Mouse (Mus musculus) gastrocnemius, adult 8-10 months (tissue): ENCODE data around the gene Baiap2l1. TPM values are rescaled to one million over a fixed set of nuclear protein-coding genes. Genes with fewer than 3 reads are reported as not detected.

Source experiments
- DNase-seq, 2 experiments: peaks; one replicate each; pipeline ENCODE4 v3.0.0; 2022; ENCODE audit warnings: low spot score in 2 of 2
- total RNA-seq, 4 experiments: library from RNA; stranded (reverse); gene quantifications; 2 replicates each; pipeline ENCODE4 v1.2.4; 2022

Baiap2l1 gene
- total RNA-seq, 4 experiments from 2014 or later: 0.27 to 0.48 (median 0.37) TPM

GRCm38 (mm10) chr5:144231410-144231809, 126.5 kb downstream of the Baiap2l1 start:
- no peak for DNase-seq

DNA sequence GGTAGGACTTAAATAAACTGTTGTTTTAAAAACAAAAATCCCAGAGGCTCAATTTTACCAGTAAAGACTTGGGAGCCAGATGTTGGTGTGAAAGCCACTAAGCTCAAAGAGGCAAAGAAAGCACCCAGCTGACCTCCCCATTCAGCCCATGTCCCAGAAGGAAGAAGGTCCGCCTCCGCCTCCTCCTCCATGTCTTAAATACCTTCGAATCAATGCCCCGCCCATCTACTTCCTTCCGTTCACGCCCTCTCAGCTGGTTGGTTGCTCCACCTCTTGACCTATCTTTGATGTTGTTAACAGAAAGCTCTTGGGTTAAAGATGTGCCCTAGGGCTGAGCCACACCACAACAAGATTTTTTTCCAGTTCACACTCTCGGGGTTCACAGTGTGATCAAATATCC, 127.7 kb downstream of the Baiap2l1 start:
- no peak for DNase-seq

- no peak for DNase-seq
Measured at GRCm38 (mm10) chr5:144226220-144226619, 131.7 kb downstream of the Baiap2l1 start.

GRCm38 (mm10) chr5:144223899-144224816, 133.8 kb downstream of the Baiap2l1 start:
- DNase-seq: no peak

DNA sequence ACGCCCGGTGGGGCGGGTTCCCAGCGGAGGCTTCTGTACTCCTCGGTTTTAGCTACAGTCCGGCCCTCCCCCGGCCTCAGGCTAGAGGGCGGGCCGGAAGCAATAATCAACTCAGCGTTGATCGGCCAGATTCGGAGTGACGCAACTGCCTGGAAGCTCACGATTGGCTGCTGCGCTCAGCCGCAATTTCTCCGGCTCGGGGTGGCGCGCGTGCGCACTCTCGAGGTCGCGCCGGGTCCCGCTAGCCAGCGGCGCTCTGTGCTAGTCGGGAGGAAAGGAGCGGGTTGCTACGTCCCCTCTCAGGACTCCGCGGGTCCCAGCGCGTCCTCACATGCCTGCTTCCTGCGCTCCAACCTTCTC, 134.4 kb downstream of the Baiap2l1 start, which contains the start of gene Tecpr1:
TSS of gene Tecpr1 (minus strand) at position 113 of the 360 bp plus-strand sequence.
- DNase-seq: peak; percentile 89 to 92

GRCm38 (mm10) chr5:144222811-144223502, 135.0 kb downstream of the Baiap2l1 start:
- peak in 1 of 2 experiments; percentile 19 for DNase-seq

DNA sequence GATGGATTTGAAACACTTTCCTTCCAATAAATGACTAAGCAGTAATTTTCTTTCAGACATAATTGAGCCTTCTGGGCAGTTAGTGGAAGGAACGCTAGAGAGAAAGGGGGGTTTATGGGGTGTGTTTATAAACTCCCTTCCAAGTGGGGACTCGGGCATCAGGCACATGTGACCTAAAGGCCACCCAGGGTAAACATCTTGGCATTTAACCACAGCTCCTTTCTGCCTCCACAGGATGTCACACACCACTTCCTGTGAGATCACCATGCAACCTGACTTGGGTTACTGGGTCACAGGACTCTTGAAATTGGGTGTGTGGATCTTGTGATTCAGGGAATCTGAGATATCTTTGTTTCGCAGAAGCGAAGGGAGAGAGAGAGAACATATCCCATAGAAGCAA, 136.6 kb downstream of the Baiap2l1 start:
- DNase-seq: no peak

DNA sequence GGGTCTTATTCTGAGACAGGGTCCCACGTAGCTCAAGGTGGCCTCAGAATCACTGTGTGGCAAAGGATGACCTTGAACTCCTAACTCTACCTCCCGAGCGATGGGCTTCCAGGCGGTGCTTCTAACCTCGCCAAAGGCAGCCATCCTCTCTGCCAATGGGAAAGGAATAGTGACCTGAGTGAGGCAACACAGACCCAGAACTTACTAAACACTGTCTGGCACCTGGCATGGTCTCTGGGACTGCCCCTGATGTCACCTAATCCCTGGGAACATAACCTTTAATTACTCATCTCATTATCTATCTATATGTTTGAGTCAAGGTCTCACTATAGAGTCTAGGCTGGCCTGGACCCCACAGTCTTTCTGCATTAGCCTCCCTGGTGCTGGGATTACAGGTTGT, 138.0 kb downstream of the Baiap2l1 start:
- DNase-seq: no peak

GRCm38 (mm10) chr5:144219306-144219705, 138.6 kb downstream of the Baiap2l1 start:
- DNase-seq: no peak

DNA sequence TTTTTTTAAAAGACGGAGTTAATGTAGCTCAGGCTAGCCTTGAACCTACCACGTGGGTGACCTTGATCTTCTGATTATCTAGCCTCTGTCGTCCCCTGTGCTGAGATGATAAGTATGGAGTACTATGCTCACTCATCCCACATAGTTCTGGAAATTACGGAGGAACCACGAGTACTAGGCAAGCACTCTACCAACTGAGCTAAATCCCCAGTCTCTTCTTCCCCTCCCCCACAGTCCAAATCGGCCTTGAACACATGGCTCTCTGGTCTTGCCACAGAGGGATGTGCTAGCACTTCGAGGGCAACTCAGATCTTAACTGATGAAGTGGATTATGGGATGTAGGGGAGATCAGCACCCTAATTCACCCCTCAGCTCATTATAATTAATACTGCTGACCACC, 139.9 kb downstream of the Baiap2l1 start:
- DNase-seq: no peak

DNA sequence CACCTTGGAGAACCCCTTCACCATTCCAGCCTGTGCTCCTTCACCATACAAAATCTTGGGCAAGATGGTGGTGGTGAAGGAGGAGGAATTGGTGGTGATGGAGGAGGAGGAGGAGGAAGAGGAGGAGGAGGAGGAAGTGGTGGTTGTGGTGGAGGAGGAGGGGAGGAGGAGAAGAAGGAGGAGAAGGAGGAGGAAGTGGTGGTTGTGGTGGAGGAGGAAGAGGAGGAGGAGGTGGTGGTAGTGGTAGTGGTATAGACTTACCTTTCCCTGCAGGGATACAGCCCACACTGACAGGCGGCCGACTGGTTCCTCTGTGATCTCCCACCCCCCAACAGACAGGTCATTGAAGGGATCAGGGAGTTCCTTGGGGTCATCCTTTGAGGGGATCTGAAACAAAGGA, 141.9 kb downstream of the Baiap2l1 start:
- DNase-seq: no peak

Other genes starting within 250 kb of the Baiap2l1 start
- gene Bhlha15, start 167.8 kb downstream of the Baiap2l1 start, total RNA-seq: not detected
- 10 to 100 TPM; 15.1 to 16.4 (median 15.7) TPM for gene Tecpr1, start 134.5 kb downstream of the Baiap2l1 start, total RNA-seq
- 10 to 100 TPM; 35.7 to 43.3 (median 40.9) TPM for gene Bri3, start 113.7 kb downstream of the Baiap2l1 start, total RNA-seq
- gene Nptx2, start 187.8 kb upstream of the Baiap2l1 start, total RNA-seq: not detected